Mouse (Mus musculus) forebrain, embryonic 16.5 days (tissue): ENCODE results near the gene Foxf1. TPM values are rescaled to one million over a fixed set of nuclear protein-coding genes. Genes with fewer than 3 reads are reported as not detected.

Experiments used
- ATAC-seq: fragments of 200-750 bp; cut with Nextera tagmentation; 2 replicates; pipeline ENCODE4 v1.8.0; 2017; ENCODE audit warnings: mild to moderate bottlenecking, moderate library complexity
- H3K27ac ChIP-seq: fragments of 300-500 bp; sonication (generic); 2 replicates; pipeline ENCODE4 v1.5.1; 2014; ENCODE audit warnings: low read length, control low read depth
- H3K27me3 ChIP-seq: fragments of 300-500 bp; sonication (generic); replicated peaks from 2 replicates; pipeline ENCODE4 v1.6.1; 2014; ENCODE audit warnings: low read length; ENCODE audit not compliant: control insufficient read depth, insufficient read depth
- H3K36me3 ChIP-seq: fragments of 300-500 bp; sonication (generic); 2 replicates; pipeline ENCODE4 v1.6.1; 2014; ENCODE audit not compliant: control insufficient read depth, insufficient read depth
- H3K4me1 ChIP-seq: fragments of 300-500 bp; sonication (generic); replicated peaks from 2 replicates; pipeline ENCODE4 v1.6.1; 2014; ENCODE audit warnings: low read length; ENCODE audit not compliant: control insufficient read depth, insufficient read depth
- H3K4me2 ChIP-seq: fragments of 300-500 bp; sonication (generic); 2 replicates; pipeline ENCODE4 v1.6.1; 2014; ENCODE audit warnings: mild to moderate bottlenecking, low read length, control low read depth
- H3K4me3 ChIP-seq: fragments of 300-500 bp; sonication (generic); replicated peaks from 2 replicates; pipeline ENCODE4 v1.5.1; 2014; ENCODE audit warnings: mild to moderate bottlenecking, low read length, control low read depth
- H3K9ac ChIP-seq: fragments of 300-500 bp; sonication (generic); replicated peaks from 2 replicates; pipeline ENCODE4 v1.6.1; 2014; ENCODE audit warnings: low read depth, low read length, control low read depth
- H3K9me3 ChIP-seq: fragments of 300-500 bp; sonication (generic); 2 replicates; pipeline ENCODE4 v1.6.1; 2016; ENCODE audit warnings: low read length; ENCODE audit not compliant: control insufficient read depth
- WGBS: fragments of 180-500 bp; shearing (Covaris S2); extraction: QIAGEN DNeasy Blood & Tissue Kit; methylation state at CpG from one replicate; pipeline ENCODE4 v1.1.7; 2014; 5-methylcytosine and 5-hydroxymethylcytosine counted together
- polyA plus RNA-seq: library from polyadenylated mRNA; unstranded; fragments of >200 nt; fragmentation: Nextera tagmentation; extraction: Ambion mirVana; gene quantifications from 2 replicates; pipeline ENCODE4 v1.2.1, GENCODE M21; 2015

Gene Foxf1
- polyA plus RNA-seq, 1 experiment from 2014 or later, result 0.91 TPM

DNA sequence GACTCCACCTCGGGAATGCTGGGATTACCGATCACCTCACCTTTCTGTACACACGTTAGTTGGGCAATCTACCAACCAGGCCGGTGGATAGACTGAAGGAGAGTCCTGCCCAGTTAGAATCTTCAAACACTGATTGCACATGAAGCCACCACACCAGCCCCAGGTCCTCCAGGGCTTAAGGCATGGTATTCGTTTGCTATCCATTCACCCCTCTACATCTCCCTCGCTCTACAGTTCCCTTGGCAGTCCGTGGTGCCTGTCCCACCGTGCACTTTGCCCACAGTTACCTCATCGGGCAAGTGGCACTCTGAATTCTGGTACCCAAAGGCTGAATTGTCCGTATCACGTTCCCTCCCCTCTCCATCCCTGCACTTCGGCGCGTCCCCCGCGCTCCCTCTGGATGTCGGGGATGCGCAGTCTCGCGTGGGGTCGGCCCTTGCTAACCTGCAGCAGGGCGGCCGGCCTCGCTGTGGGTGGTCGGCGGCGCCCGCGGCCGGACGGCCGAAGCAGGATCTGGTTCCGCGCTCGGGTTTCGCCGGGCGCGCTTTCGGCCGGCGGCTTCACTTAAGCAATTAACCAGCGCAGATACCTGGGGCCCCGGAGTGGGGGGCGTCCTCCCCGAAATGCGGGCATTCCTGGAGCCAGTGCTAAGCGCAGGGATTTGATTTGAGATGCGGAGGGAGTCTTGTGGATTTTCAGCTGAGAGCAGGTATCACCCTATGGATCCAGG lies 3.7 kb upstream of the Foxf1 start:
- H3K9ac ChIP-seq, result no peak overlapping the region
- no peak overlapping the region for H3K4me2 ChIP-seq
- H3K4me3 ChIP-seq, result no peak overlapping the region
- H3K27ac ChIP-seq, result no peak overlapping the region
- no peak for ATAC-seq
- peaks cover 95% of the 10 kb centered on the region for H3K27me3 ChIP-seq
- H3K4me1 ChIP-seq, result peaks cover 22% of the 10 kb centered on the region
- WGBS, result under 1% methylated on average over 49 of the region's 49 CpGs
- H3K9me3 ChIP-seq, result 0 out of 2 replicates have a peak, but pooled peaks cover 2% of the 10 kb centered on the region
- H3K36me3 ChIP-seq, result no peaks in the 10 kb centered on the region

DNA sequence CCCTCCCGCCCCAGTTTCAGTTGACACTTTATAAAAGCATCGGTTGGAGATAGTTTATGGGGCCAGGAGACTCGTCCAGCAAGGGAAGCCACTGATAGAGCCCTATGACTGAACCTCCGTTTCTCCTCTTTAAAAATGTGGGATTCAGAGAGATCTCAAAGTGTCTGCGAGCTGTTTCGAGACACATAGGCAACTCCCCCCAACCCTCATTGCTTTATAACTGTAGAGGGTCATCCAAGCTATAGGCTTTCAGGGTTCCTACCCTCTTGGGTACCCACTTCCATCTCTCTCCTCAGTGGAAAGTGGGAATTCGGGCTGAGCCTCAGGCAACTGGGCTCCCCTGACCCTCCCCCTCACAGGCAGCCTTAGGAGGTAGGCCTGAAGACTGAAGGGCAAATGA lies 2.8 kb upstream of the Foxf1 start:
- H3K4me2 ChIP-seq, result no peak overlapping the region
- WGBS, result 2% methylated on average over 7 of the region's 7 CpGs

GRCm38 (mm10) chr8:121082218-121083092 lies 1.7 kb upstream of the Foxf1 start:
- Histone ChIP-seq H3K27ac (no peak overlapping the region), H3K36me3 (no peaks in the 10 kb centered on the region), H3K9ac (no peak overlapping the region), H3K4me3 (peak overlapping the region; percentile 40; the same call in 1 of the 2 replicates), H3K4me2 (peak overlapping the region; percentile 60), H3K4me1 (peaks cover 22% of the 10 kb centered on the region), H3K27me3 (peaks cover 93% of the 10 kb centered on the region), H3K9me3 (0 out of 2 replicates have a peak, but pooled peaks cover 2% of the 10 kb centered on the region)
- no peak for ATAC-seq
- WGBS, result under 1% methylated on average over 56 of the region's 57 CpGs

More for the DNA sequence above, 2.8 kb upstream of the Foxf1 start:
- no peak overlapping the region for H3K4me3 ChIP-seq
- H3K36me3 ChIP-seq, result no peaks in the 10 kb centered on the region
- H3K9me3 ChIP-seq, result 0 out of 2 replicates have a peak, but pooled peaks cover 2% of the 10 kb centered on the region
- H3K27me3 ChIP-seq, result peaks cover 95% of the 10 kb centered on the region
- ATAC-seq, result no peak
- no peak overlapping the region for H3K9ac ChIP-seq
- H3K27ac ChIP-seq, result no peak overlapping the region
- peaks cover 22% of the 10 kb centered on the region for H3K4me1 ChIP-seq

GRCm38 (mm10) chr8:121083093-121083935 lies 872 bp upstream of the Foxf1 start:
- peak; percentile 43 for ATAC-seq
- peak overlapping the region; percentile 60 for H3K4me2 ChIP-seq
- H3K9ac ChIP-seq, result no peak overlapping the region
- peak overlapping the region; percentile 40 for H3K4me3 ChIP-seq
- peaks cover 22% of the 10 kb centered on the region for H3K4me1 ChIP-seq
- no peak overlapping the region for H3K27ac ChIP-seq
- under 1% methylated on average over 88 of the region's 89 CpGs for WGBS
- peaks cover 92% of the 10 kb centered on the region for H3K27me3 ChIP-seq
- no peaks in the 10 kb centered on the region for H3K36me3 ChIP-seq
- H3K9me3 ChIP-seq, result no peaks in the 10 kb centered on the region

DNA sequence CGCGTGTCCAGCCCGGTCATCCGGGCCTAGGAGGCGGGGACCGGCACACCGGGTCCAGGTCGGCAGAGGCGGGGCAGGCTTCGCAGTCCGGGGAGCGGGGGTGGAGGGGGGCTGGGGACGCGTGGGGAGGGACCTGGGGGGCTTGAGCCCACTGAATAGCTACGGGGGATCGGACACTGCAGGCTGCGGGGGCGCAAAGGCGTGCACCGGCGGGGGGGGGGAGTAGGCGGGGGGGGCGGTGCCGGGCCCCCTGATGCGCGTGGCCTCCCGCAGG lies 313 bp upstream of the Foxf1 start:
- peak overlapping the region; percentile 60 for H3K4me2 ChIP-seq
- H3K4me3 ChIP-seq, result peak overlapping the region; percentile 40
- H3K9me3 ChIP-seq, result no peaks in the 10 kb centered on the region
- peaks cover 22% of the 10 kb centered on the region for H3K4me1 ChIP-seq
- no peaks in the 10 kb centered on the region for H3K36me3 ChIP-seq
- no peak for ATAC-seq
- under 1% methylated on average over 18 of the region's 27 CpGs for WGBS
- no peak overlapping the region for H3K9ac ChIP-seq
- H3K27me3 ChIP-seq, result peaks cover 92% of the 10 kb centered on the region
- no peak overlapping the region for H3K27ac ChIP-seq

GRCm38 (mm10) chr8:121085011-121085410 lies 825 bp downstream of the Foxf1 start:
- ATAC-seq, result no peak
- Histone ChIP-seq H3K4me2 (peak overlapping the region; percentile 60), H3K9ac (no peak overlapping the region), H3K9me3 (no peaks in the 10 kb centered on the region), H3K4me3 (peak overlapping the region; percentile 40), H3K4me1 (peaks cover 22% of the 10 kb centered on the region), H3K27me3 (peaks cover 91% of the 10 kb centered on the region), H3K27ac (no peak overlapping the region), H3K36me3 (no peaks in the 10 kb centered on the region)
- WGBS, result 2% methylated on average over 23 of the region's 30 CpGs

- WGBS, result 28% methylated on average over 3 of the region's 3 CpGs
- H3K4me3 ChIP-seq, result no peak overlapping the region
- H3K36me3 ChIP-seq, result no peaks in the 10 kb centered on the region
Measured at GRCm38 (mm10) chr8:121085561-121085960, 1.4 kb downstream of the Foxf1 start.

DNA sequence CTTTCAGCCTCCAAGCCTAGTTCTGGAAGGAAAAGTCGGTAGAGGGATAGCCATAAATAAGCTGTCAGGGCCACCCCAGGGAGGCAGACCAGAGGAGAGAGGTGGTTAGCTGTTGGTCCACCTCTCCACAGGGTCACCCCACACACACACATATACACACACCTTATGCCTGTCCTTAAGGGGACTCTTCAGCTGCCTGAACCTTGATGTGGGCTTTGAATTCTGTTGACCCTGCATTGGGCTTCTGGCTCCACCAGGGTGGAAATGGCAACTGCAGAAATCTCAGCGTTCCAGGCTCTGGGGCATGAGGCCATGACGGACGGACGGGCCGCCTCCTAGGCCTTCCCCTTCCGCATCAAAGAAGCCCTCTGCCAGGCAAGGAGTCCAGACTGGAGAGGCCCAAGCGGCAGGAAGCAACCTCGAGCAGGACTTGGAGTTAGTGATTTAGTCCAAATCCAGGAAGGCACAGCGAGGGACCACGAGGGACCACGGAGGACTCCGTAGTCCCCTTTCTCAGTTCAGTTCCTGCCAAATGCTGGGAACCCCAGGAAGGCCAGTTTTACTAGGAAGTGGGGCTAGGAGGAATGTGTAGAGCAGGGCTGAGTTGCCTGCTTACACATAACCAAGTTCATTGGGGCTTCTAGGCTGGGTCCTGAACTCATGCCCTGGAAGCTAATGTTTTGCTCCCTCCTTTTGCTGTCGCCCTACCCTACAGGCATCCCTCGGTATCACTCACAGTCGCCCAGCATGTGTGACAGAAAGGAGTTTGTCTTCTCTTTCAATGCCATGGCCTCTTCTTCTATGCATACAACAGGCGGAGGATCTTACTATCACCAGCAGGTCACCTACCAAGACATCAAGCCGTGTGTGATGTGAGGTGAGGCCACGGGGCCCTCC lies 2.1 kb downstream of the Foxf1 start:
- H3K27ac ChIP-seq, result no peak overlapping the region
- H3K4me3 ChIP-seq, result no peak overlapping the region
- H3K9me3 ChIP-seq, result no peaks in the 10 kb centered on the region
- peaks cover 91% of the 10 kb centered on the region for H3K27me3 ChIP-seq
- no peaks in the 10 kb centered on the region for H3K36me3 ChIP-seq
- no peak overlapping the region for H3K9ac ChIP-seq
- H3K4me2 ChIP-seq, result no peak overlapping the region
- WGBS, result 10% methylated on average over 19 of the region's 19 CpGs
- ATAC-seq, result no peak
- H3K4me1 ChIP-seq, result peaks cover 22% of the 10 kb centered on the region

More at GRCm38 (mm10) chr8:121085561-121085960, 1.4 kb downstream of the Foxf1 start:
- no peak overlapping the region for H3K9ac ChIP-seq
- no peak for ATAC-seq
- H3K4me2 ChIP-seq, result no peak overlapping the region
- H3K9me3 ChIP-seq, result no peaks in the 10 kb centered on the region
- no peak overlapping the region for H3K27ac ChIP-seq
- H3K27me3 ChIP-seq, result peaks cover 91% of the 10 kb centered on the region
- H3K4me1 ChIP-seq, result peaks cover 22% of the 10 kb centered on the region
